Mouse (Mus musculus): Measurements from ENCODE around the gene Cyth1.

Cyth1 gene

GRCm38 (mm10) chr11:118222351-118222885, 26.0 kb downstream of the Cyth1 start:
- no peak for DNase-seq

GRCm38 (mm10) chr11:118220561-118221262, 27.7 kb downstream of the Cyth1 start:
- DNase-seq, result peak; percentile 65 to 76

GRCm38 (mm10) chr11:118219066-118219465, 29.3 kb downstream of the Cyth1 start:
- DNase-seq, result no peak

GRCm38 (mm10) chr11:118216468-118216867, 31.9 kb downstream of the Cyth1 start:
- no peak for DNase-seq

- no peak for DNase-seq
Measured at GRCm38 (mm10) chr11:118215928-118216458, 32.4 kb downstream of the Cyth1 start.

GRCm38 (mm10) chr11:118212636-118213112, 35.7 kb downstream of the Cyth1 start:
- peak in 1 of 2 experiments; percentile 39 for DNase-seq

GRCm38 (mm10) chr11:118211749-118212635, 36.4 kb downstream of the Cyth1 start:
- DNase-seq, result peak; percentile 65 to 68

GRCm38 (mm10) chr11:118210962-118211361, 37.4 kb downstream of the Cyth1 start:
- no peak for DNase-seq

GRCm38 (mm10) chr11:118210116-118210515, 38.3 kb downstream of the Cyth1 start:
- DNase-seq, result peak; percentile 77 to 78

- peak; percentile 37 to 39 for DNase-seq
Measured at GRCm38 (mm10) chr11:118209376-118209775, 39.0 kb downstream of the Cyth1 start.

- DNase-seq, result peak; percentile 47 to 48
Measured at GRCm38 (mm10) chr11:118208672-118209272, 39.6 kb downstream of the Cyth1 start.

- DNase-seq, result no peak
Measured at GRCm38 (mm10) chr11:118207424-118208033, 40.9 kb downstream of the Cyth1 start.

- no peak for DNase-seq
Measured at GRCm38 (mm10) chr11:118206267-118206666, 42.1 kb downstream of the Cyth1 start.

GRCm38 (mm10) chr11:118203469-118203868, 44.9 kb downstream of the Cyth1 start:
- DNase-seq, result no peak

- peak; percentile 85 to 86 for DNase-seq
Measured at GRCm38 (mm10) chr11:118202410-118203233, 45.8 kb downstream of the Cyth1 start.

GRCm38 (mm10) chr11:118201833-118202409, 46.5 kb downstream of the Cyth1 start:
- DNase-seq, result peak in 1 of 2 experiments; percentile 66

- peak; percentile 25 to 54 for DNase-seq
Measured at GRCm38 (mm10) chr11:118200834-118201830, 47.3 kb downstream of the Cyth1 start.

GRCm38 (mm10) chr11:118198296-118198600, 50.1 kb downstream of the Cyth1 start:
- DNase-seq, result peak in 1 of 2 experiments; percentile 34

- peak; percentile 86 for DNase-seq
Measured at GRCm38 (mm10) chr11:118197508-118198295, 50.7 kb downstream of the Cyth1 start.

Data from cerebellum, adult 18-20 months (tissue).